Mouse (Mus musculus) E14TG2a.4 (cell line): ENCODE measurements around the gene Tbc1d2b.

Source experiments
- CTCF ChIP-seq: conservative IDR thresholded peaks from 2 replicates; pipeline ENCODE4 v1.5.1; 2014; ENCODE audit warnings: low read length
- POU5F1 ChIP-seq: IDR thresholded peaks from 2 replicates; pipeline ENCODE4 v1.6.1; 2014; ENCODE audit warnings: low read length, borderline replicate concordance

GRCm38 (mm10) chr9:90276779-90277178 is 6.2 kb upstream of the Tbc1d2b start:
- TF ChIP-seq CTCF, result no peak
- no peak for TF ChIP-seq POU5F1
